Mouse (Mus musculus): Measurements from ENCODE around the gene Gm10147. TPM values are rescaled to one million over a fixed set of nuclear protein-coding genes. Genes with fewer than 3 reads are reported as not detected.
"Not testable (repeated sequence)": the region's sequence is repeated elsewhere in the genome, so short reads cannot be mapped to it uniquely, and the experiment has no call there.

Gm10147 gene
- not detected in 2 replicates for polyA plus RNA-seq (2012; rRNA removed)

DNA sequence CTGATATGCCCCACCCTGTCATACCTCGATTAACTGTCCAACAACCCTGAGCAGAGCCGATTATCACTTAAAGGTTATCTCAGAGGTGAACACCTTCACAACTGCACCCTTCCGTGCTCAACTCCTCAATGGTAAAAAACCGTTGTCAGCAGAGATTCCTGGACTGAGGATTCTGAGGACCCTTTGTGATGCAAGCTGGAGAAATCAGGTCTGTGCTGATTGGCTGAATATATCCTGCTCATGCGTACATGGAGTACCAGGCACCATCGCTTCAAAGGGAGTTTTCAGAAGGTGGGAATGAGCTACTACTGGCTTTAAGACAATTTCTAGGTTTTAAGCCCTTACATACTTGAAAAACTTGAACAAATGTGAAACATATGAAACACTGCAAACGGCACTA, at the start of gene Gm10147:
Gene Gm10147 (minus strand): TSS at position 101 of the 400 bp plus-strand sequence.
- H3K4me3 ChIP-seq (ENCODE audit: low read depth, low read length); H3K27me3 ChIP-seq (ENCODE audit: control insufficient read depth, insufficient read depth, low read length); H3K27ac ChIP-seq (ENCODE audit: insufficient read depth, low read depth, low read length); H3K36me3 ChIP-seq (ENCODE audit: control insufficient read depth, insufficient read depth, low read length); H3K4me1 ChIP-seq (ENCODE audit: control insufficient read depth, insufficient read depth, insufficient read length, low read length): not testable (repeated sequence)
- WGBS, result no CpG with 5 or more reads among the region's 7 CpGs

Measured in small intestine, adult 2 months (tissue).